Mouse (Mus musculus): ENCODE measurements around the gene Catspere2.

Catspere2 gene

DNA sequence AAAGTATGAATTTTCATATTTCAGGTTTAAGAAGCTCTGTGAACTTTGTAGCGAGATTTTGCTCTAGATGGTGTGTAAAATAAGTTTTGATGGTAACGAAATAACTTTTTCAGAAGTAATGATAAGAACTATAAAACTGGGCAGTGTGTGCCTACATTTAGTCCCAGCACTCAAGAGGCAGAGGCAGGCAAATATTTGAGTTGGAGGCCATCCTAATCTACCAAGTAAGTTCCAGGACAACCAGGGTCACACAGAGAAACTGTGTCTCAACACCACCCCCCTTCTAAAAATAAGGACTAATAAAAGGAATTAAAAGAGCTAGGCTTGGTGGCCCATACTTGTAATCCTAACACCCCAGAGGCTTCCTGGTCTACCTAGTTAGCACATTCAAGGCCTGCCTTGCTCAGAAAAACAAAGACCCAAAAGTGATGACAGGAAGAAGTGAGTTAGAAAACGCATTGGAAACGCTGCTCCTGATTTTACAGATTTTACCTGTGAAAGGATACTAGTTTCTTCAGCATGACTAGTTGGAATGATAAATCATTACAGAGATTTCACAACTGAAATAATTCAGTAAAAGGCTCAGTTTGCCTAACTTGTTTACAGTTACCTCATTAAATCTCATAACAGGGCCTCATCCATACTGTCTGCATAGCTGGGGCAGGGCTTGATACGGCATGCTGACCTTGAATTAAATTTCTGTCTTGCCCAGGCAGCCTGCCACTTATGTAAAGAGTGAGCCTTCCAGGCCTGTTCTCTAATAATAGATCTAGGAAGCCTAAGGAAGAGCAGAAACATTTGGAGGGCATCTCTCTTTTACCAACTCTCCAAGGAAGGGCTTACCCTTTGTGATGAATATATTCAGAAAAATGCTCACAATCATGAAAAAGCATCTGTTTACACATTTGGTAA is 236.2 kb downstream of the Catspere2 start:
- no peak for DNase-seq (ENCODE audit: low spot score)
